Mouse (Mus musculus): ENCODE measurements at regions not wholly inside any gene's neighbourhood (a gene's known extent, or its start where the extent isn't known, plus 50 kb on each side); places are given as distances from the start of the nearest gene placed in this dataset.

DNA sequence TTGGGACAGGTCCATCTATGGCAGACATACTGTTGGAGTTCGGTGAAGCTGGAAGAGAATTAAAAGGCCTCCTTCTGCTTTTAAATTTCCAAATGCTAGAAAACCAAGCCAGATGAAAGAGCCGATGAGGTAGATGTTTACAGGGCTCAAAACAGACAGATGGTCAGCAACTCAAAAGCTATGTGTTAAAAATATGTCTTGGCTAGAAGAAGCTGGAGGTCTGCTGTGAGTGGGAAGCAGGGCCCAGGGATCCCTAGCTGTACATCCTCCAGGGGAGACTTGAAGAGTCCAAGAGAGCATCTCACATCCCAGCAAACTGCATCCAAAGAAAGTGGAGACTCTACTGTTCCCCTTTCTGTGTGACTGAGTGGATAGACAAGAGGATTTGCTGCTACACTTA is 526.5 kb upstream of the Id2 start:
- in situ Hi-C loops (cut with MboI; ENCODE audit: low sequenced_read_pairs) = no loop called here

DNA sequence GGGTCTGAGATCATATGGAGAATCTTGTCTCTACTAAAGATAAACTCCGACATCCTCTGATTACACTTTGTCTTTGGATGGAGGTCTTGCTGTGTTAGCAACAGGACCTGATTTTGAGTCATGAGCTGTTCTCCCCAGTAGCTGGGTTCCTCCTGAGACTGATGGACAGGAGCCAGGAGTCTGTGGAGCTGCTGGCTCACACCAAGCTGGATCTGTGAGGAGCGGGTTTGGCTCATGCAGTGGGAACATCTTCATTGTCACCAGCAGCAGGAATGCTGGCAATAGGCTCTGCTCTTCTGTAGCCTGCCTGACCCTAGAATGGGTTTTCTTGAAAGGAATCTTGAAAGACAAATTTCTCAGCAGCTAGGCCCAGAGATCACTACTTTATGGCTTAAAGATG is 524.2 kb upstream of the Id2 start:
- in situ Hi-C loops (cut with MboI; ENCODE audit: low sequenced_read_pairs) = no loop called here

DNA sequence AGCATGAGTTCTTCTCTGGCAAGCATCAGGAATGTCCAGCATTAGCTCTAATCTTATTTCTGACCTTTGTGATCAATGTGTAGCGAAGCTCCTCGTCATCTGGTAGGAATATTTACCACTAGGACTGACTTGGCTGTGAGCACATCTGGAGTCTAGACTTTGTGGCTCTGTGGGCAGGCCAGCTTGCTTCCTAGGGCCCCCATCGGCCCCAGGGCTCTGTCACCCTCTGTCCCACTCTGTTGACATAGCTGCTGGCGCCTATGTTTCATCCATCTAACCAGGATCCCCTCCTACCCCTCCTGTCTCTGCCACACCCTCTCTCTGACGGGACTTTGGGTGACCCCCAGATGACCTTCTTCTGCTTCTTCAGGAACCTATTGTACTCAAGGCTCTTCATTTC is 520.6 kb upstream of the Id2 start:
- in situ Hi-C loops (cut with MboI; ENCODE audit: low sequenced_read_pairs) = no loop called here

- in situ Hi-C loops (cut with MboI; ENCODE audit: low sequenced_read_pairs) = no loop called here
Measured at GRCm38 (mm10) chr12:25615377-25615776, 518.4 kb upstream of the Id2 start.

- in situ Hi-C loops (cut with MboI; ENCODE audit: low sequenced_read_pairs) = no loop called here
Measured at GRCm38 (mm10) chr12:25613473-25613872, 516.5 kb upstream of the Id2 start.

GRCm38 (mm10) chr12:25609045-25609444 is 512.1 kb upstream of the Id2 start:
- in situ Hi-C loops (cut with MboI; ENCODE audit: low sequenced_read_pairs) = no loop called here

DNA sequence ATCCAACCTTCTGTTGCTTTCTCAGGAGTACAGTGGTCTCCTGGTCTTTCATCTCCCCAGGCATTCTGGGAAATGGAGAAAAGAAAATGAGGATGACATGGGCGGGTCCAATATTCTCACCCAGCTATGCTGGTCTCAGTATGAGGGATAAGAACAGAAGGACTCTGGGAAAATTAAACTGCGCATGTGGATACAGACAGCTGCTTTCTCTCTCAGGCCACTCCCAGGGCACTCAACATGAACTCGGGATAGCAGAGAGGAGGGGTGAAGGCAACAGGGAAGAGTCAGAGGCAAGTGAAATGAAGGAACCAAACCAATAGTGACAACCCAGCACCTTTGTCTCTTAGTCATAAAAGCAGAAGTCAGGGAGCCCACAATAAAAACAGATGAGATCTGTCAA is 508.5 kb upstream of the Id2 start:
- in situ Hi-C loops (cut with MboI; ENCODE audit: low sequenced_read_pairs) = no loop called here

DNA sequence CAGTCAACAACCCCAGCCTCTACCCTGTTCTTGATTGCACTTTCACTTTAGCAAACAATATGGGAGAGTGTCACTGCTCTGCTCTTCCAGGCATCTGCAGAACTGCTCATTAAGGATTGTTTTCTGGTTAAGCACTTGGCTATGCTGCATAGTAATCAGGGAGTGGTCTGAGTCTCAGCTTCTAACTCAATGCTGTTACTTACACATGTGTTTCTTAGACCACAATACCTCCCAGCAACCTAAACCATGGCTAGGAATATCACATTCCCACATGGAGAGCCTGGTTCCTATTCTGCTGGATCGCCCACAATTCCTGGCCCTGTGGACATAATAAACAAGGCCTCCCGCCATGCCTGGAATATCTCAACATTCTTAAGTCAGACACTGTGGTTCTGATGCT is 493.3 kb upstream of the Id2 start:
- in situ Hi-C loops (cut with MboI; ENCODE audit: low sequenced_read_pairs) = no loop called here

DNA sequence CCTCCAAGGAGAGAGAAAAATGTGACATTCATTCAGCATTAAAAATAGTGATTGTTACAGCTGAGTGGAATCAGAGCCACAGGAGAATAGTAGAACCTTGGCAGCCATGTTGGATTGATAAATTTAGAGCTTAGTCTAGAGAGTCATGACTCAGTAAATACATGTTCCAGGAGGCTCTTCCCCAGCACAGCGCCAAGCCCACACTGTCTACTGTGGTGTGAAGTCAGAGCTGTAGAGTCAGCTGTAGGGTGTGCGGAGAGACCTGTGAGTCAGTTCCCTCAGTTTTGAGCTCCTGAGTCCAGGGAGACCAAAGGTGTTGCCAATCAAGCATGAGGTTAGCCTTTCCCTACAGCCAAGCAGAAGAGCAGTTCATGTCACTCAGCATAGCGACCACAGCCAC is 488.8 kb upstream of the Id2 start:
- in situ Hi-C loops (cut with MboI; ENCODE audit: low sequenced_read_pairs) = no loop called here

DNA sequence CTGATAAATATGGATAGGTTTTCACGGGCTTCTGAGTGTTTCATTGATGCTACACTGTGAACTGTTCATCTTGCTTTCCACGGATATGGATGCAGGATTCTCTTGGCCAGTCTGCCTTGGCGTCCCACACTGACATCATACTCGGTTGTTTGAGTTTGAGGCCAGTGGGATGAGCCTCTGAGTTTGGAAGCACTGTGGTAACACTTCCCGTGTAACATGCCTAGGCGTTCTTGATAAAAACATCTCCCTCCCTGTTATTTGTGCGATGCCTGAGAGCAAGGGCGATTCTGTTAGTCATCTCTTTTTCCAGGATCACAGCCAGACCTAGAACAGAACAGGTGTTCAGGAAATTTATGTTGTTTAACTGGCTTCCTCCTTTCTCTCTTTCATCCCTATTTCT is 482.5 kb upstream of the Id2 start:
- in situ Hi-C loops (cut with MboI; ENCODE audit: low sequenced_read_pairs) = no loop called here

DNA sequence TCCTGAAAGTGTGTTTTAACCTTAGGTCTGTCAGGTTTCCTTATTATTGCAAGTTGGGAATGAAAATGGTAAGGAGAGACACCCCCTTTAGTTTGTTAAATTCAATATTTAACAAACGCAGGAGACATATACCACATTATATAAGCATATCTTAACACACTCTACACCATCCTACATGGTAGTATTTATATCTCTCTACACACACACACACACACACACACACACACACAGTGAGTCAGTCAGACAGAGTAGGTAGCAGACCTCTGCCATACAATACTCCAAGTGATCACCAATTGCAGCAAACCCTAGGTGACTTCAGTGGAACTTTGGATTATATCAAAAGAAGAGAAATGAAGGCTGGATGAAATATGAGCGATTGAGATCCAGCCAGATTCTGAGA is 468.2 kb upstream of the Id2 start:
- in situ Hi-C loops (cut with MboI; ENCODE audit: low sequenced_read_pairs) = no loop called here

DNA sequence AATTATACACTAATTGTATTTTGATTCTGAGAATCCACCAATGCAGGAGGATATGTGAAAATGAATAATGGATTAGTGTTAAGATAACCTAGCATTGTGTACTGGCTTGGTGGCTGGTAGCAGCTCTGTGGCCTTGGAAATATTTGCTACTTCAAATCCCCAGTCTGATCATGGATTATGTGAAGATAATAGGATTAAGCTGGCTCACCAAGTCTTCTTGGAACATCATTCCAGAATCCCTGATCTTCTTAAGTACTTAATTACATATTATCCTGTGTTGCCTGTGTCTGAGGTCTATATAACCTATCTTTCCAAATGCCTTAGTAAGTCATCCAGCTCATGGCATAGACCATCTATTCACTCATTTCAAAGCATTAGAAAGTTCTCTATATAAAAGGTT is 462.7 kb upstream of the Id2 start:
- in situ Hi-C loops (cut with MboI; ENCODE audit: low sequenced_read_pairs) = no loop called here

DNA sequence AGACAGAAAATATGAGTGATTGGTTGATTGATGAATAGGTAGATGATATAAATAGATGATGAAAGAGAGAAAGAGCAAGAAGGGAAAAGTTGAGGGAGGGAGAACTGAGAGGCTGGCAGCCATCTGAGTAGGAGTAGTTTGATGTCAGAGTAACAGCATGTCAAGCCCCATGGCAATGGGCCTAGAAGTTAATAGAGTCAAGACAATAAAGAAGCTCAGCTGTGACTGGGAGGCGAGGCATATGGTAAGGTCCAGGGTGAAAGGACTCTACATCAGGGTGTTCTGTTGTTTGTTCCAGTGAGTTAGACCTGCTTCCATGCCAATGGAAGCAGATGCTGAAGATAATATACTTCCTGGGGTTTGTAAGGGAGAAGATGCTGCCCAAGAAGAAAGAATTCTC is 456.7 kb upstream of the Id2 start:
- in situ Hi-C loops (cut with MboI; ENCODE audit: low sequenced_read_pairs) = no loop called here

DNA sequence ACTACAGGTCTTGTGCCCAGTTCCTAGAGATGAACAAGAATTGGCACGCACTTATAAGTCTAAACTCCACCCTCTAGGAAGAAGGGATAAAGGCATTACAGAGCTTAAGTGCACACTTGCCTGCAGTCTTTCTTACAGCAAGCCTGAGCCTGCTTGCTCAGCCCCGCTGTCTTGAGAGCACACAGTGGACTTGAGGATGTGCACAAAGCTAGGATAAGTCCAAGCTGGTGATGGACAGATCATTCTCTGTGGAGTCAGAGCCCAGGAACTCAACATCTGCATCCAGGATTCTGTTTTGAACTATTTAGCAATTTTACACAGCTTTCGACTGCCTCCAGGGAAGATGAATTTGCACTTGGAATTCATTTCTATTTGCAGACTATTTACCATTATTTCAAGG is 452.8 kb upstream of the Id2 start:
- in situ Hi-C loops (cut with MboI; ENCODE audit: low sequenced_read_pairs) = no loop called here

- in situ Hi-C loops (cut with MboI; ENCODE audit: low sequenced_read_pairs) = no loop called here
Measured at GRCm38 (mm10) chr12:25544253-25544652, 447.3 kb upstream of the Id2 start.

GRCm38 (mm10) chr12:25534620-25534950 is 437.6 kb upstream of the Id2 start:
- in situ Hi-C loops (cut with MboI; ENCODE audit: low sequenced_read_pairs) = no loop called here

- in situ Hi-C loops (cut with MboI; ENCODE audit: low sequenced_read_pairs) = no loop called here
Measured at GRCm38 (mm10) chr12:25533709-25534619, 437.0 kb upstream of the Id2 start.

GRCm38 (mm10) chr12:25530483-25530882 is 433.5 kb upstream of the Id2 start:
- in situ Hi-C loops (cut with MboI; ENCODE audit: low sequenced_read_pairs) = no loop called here

DNA sequence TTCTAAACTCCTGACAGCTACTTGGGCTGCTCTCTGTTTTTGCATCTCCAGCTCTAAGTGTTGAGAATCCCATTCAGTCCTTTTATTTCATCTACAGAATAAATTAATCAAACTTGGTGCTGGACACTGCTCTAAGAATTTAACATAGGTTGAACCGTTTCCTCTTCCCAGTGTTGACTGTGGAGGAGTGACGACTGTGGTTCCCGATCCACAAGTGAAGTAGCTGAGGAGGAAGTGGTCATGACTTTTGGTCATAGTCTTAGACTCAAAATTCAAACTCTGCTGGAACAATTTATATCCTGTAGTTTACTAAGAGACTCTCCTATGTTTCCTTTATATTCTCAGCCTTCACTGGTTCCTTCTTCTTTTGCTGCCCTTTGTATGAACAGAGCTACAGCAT is 432.6 kb upstream of the Id2 start:
- in situ Hi-C loops (cut with MboI; ENCODE audit: low sequenced_read_pairs) = no loop called here

GRCm38 (mm10) chr12:25526639-25527038 is 429.7 kb upstream of the Id2 start:
- in situ Hi-C loops (cut with MboI; ENCODE audit: low sequenced_read_pairs) = no loop called here

GRCm38 (mm10) chr12:25516738-25517137 is 419.8 kb upstream of the Id2 start:
- in situ Hi-C loops (cut with MboI; ENCODE audit: low sequenced_read_pairs) = no loop called here

GRCm38 (mm10) chr12:25513679-25514078 is 416.7 kb upstream of the Id2 start:
- in situ Hi-C loops (cut with MboI; ENCODE audit: low sequenced_read_pairs) = no loop called here

GRCm38 (mm10) chr12:25509666-25510065 is 412.7 kb upstream of the Id2 start:
- in situ Hi-C loops (cut with MboI; ENCODE audit: low sequenced_read_pairs) = no loop called here
